Mouse (Mus musculus): ENCODE measurements around the gene Naaladl2.

Naaladl2 gene

DNA sequence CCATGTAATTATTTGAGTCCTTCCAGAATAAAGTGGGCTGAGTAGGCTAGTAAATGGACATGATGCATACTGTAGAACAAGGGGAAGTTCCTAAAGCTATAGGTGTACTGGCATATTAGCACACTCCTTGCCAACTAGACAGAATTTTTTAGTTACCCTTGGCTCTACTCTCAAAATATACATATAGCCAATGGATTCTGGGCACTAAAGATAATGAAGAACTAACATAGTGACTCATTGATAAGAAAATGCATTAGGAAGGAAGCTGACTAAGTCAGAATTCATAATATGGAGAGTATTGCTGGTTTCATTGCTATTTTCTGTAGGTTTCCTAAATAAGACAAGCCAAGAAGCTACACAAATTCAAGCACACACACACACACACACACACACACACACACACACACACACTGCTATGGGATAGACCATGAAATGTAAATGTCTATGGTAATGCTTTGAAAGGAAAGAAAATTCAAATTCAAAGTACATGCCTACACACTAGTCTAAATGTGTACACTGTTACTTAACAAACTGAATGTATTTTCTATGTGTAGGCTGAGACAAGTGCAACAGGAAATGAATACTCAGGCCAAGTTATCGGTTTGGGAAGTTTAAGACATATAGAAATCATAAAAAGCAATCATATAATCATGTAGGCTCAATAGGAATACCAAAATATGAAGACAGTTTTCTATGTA, 356.5 kb downstream of the Naaladl2 start:
- no peak for DNase-seq (ENCODE audit: low read depth, low spot score)
- no peaks in the 10 kb centered on the region for H3K36me3 ChIP-seq (ENCODE audit: control insufficient read depth, insufficient read depth, low read length, poor library complexity, severe bottlenecking)
- no peaks in the 10 kb centered on the region for H3K27me3 ChIP-seq (ENCODE audit: control insufficient read depth, insufficient read depth, low read length, poor library complexity, severe bottlenecking)

- H3K36me3 ChIP-seq (ENCODE audit: control insufficient read depth, insufficient read depth, low read length, poor library complexity, severe bottlenecking): no peaks in the 10 kb centered on the region
- DNase-seq (ENCODE audit: low read depth, low spot score): no peak
- H3K27me3 ChIP-seq (ENCODE audit: control insufficient read depth, insufficient read depth, low read length, poor library complexity, severe bottlenecking): no peaks in the 10 kb centered on the region
Observed at GRCm38 (mm10) chr3:24784108-24784507, 360.0 kb downstream of the Naaladl2 start.

DNA sequence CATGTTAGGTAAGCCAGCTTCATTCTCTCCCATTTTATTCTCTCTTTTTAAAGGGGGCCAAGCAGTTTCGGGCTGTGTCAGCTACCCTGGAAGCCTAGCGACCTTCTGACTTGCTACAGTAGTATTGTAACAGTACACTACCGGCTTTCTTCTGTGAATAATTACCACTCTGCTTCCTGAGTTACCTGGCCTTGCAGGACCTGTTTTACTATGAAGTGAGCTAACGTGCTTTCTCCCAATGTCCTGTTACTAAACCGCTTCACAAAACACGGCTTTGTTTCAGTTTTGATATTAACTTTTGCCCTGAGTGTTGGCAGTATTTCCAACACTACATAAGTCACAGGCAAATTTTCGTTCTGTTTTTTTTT, 360.6 kb downstream of the Naaladl2 start:
- DNase-seq (ENCODE audit: low read depth, low spot score): no peak
- H3K27me3 ChIP-seq (ENCODE audit: control insufficient read depth, insufficient read depth, low read length, poor library complexity, severe bottlenecking): no peaks in the 10 kb centered on the region
- no peaks in the 10 kb centered on the region for H3K36me3 ChIP-seq (ENCODE audit: control insufficient read depth, insufficient read depth, low read length, poor library complexity, severe bottlenecking)

DNA sequence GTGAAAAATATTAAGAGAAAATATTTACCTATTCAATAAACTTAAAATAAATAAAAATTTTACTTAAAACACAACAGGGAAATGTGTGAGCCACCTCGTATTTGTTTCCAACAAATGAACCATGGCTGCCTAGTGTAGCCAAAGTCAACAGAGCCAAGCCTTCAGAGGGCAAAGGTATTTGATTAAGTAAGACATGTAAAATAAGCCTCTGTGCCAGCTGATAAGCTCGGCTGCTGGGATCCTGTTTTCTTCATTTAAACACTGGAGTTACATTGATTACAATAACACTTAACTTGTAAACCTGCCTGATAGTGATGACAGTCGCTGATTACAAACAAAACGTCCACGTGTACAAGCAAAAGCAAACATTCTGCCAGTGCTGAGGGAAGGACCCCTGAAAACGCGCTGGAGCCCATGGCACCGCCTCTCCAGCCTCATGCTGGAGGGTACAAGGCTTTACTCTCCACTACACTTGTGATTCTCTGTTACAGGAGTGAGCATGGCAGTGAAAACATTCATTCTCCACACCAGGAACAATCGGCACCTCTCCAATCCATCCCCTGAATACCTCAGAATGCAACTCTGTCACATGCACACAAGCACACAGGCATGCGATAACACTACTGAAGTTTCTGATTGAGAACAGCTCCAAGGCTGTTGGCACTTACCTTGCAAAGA, 361.1 kb downstream of the Naaladl2 start:
- Histone ChIP-seq H3K36me3 (ENCODE audit: control insufficient read depth, insufficient read depth, low read length, poor library complexity, severe bottlenecking) (no peaks in the 10 kb centered on the region), H3K27me3 (ENCODE audit: control insufficient read depth, insufficient read depth, low read length, poor library complexity, severe bottlenecking) (no peaks in the 10 kb centered on the region)
- no peak for DNase-seq (ENCODE audit: low read depth, low spot score)

GRCm38 (mm10) chr3:24781687-24782086, 362.4 kb downstream of the Naaladl2 start:
- Histone ChIP-seq H3K27me3 (ENCODE audit: control insufficient read depth, insufficient read depth, low read length, poor library complexity, severe bottlenecking) (no peaks in the 10 kb centered on the region), H3K36me3 (ENCODE audit: control insufficient read depth, insufficient read depth, low read length, poor library complexity, severe bottlenecking) (no peaks in the 10 kb centered on the region)
- no peak for DNase-seq (ENCODE audit: low read depth, low spot score)

DNA sequence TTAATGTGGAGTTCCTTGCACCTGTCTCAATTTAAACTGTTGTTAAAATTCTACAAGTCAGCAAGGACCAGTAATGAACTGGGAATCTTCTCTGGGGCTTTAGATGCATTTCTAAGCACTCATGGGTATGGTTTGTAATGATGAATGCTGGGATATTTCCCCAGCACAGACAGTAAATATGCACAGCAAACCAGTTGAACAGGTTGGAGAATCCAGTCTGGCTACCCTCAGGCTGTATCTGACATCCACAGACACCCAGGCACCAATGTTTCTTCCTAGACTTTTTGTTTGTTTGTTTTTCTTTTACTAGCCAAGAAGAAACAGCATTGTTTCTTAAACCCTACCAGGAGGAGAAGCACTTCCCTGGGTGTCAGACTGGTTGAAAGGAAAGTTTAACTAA, 365.6 kb downstream of the Naaladl2 start:
- DNase-seq (ENCODE audit: low read depth, low spot score): no peak
- Histone ChIP-seq H3K27me3 (ENCODE audit: control insufficient read depth, insufficient read depth, low read length, poor library complexity, severe bottlenecking) (no peaks in the 10 kb centered on the region), H3K36me3 (ENCODE audit: control insufficient read depth, insufficient read depth, low read length, poor library complexity, severe bottlenecking) (no peaks in the 10 kb centered on the region)

DNA sequence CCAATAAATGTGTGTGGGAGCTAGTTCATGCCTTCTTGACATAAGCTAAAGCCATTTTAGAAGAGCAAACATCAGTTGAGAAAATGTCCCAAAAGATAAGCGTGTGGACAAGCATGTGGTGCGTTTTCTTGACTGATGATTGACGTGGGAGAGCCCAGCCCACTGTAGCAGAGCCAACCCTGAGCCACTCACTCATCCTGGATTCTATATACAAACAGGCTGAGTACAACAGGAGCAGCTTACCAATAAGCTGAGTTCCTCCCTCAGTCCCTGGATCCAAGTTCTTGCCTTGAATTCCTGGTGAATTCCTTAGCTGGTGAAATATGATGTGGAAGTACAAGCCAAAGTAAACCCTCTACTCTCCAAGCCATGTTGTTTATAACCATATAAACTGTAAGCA, 395.0 kb downstream of the Naaladl2 start:
- Histone ChIP-seq H3K36me3 (ENCODE audit: control insufficient read depth, insufficient read depth, low read length, poor library complexity, severe bottlenecking) (no peaks in the 10 kb centered on the region), H3K27me3 (ENCODE audit: control insufficient read depth, insufficient read depth, low read length, poor library complexity, severe bottlenecking) (no peaks in the 10 kb centered on the region)
- no peak for DNase-seq (ENCODE audit: low read depth, low spot score)

DNA sequence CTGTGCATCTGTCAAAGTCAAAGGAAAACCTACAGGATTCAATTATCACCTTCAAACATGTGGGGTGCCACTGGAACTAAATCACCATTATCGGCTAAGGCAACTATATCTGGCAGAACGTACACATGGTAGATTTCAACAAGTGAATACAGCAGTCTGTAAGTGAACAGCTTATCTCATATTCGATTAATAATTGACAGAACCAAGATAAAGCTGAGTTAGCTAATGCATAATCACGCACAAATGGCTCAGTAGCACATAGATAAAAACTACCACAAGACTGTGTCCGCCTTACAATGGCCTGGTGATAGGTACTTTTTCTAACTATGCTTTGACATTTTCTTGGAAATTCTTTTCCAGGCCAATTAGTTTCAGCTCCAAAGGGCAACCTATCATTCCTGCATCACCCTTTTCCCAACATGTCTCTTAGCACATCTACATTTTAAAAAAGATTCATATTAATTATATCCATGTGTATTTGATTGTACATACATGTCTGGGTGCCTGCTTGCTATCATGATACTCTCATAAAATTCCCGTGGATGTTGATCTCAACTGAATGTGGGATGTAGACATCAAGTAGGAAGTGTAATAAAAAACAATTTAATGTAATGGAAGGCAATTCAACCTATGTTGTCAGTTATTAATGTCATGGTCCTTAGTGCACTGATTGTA, 396.7 kb downstream of the Naaladl2 start:
- Histone ChIP-seq H3K36me3 (ENCODE audit: control insufficient read depth, insufficient read depth, low read length, poor library complexity, severe bottlenecking) (no peaks in the 10 kb centered on the region), H3K27me3 (ENCODE audit: control insufficient read depth, insufficient read depth, low read length, poor library complexity, severe bottlenecking) (no peaks in the 10 kb centered on the region)
- DNase-seq (ENCODE audit: low read depth, low spot score): no peak

GRCm38 (mm10) chr3:24743946-24744345, 400.1 kb downstream of the Naaladl2 start:
- no peaks in the 10 kb centered on the region for H3K36me3 ChIP-seq (ENCODE audit: control insufficient read depth, insufficient read depth, low read length, poor library complexity, severe bottlenecking)
- DNase-seq (ENCODE audit: low read depth, low spot score): no peak
- no peaks in the 10 kb centered on the region for H3K27me3 ChIP-seq (ENCODE audit: control insufficient read depth, insufficient read depth, low read length, poor library complexity, severe bottlenecking)

DNA sequence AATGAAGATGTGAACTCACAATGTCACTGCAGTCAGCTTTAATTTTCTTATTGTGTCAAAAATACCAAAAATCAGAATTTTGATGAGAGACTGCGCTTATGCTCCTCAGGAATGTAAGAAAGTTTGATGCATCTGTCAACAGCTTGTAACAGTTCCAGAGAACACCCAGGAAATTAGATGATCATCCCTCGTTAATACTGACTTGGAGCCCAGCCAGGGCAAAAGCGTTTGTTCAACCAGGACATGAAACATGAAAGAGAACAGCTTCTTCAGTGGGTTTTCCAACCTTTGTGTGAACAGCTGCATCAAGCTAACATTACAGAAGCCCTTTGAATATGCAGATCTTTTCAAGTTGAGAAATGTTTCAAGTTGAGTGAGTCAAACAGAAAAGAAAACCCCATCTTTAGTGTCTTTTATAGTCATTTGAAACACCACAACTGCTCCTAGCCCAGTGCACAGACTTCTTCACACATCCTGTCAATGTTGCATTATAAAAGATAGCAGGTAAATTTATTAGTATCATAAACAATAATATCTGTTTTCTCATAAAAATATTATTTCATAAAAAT, 424.8 kb downstream of the Naaladl2 start:
- no peaks in the 10 kb centered on the region for H3K36me3 ChIP-seq (ENCODE audit: control insufficient read depth, insufficient read depth, low read length, poor library complexity, severe bottlenecking)
- DNase-seq (ENCODE audit: low read depth, low spot score): no peak
- H3K27me3 ChIP-seq (ENCODE audit: control insufficient read depth, insufficient read depth, low read length, poor library complexity, severe bottlenecking): no peaks in the 10 kb centered on the region

- Histone ChIP-seq H3K27me3 (ENCODE audit: control insufficient read depth, insufficient read depth, low read length, poor library complexity, severe bottlenecking) (no peaks in the 10 kb centered on the region), H3K36me3 (ENCODE audit: control insufficient read depth, insufficient read depth, low read length, poor library complexity, severe bottlenecking) (no peaks in the 10 kb centered on the region)
- no peak for DNase-seq (ENCODE audit: low read depth, low spot score)
Observed at GRCm38 (mm10) chr3:24714770-24715169, 429.3 kb downstream of the Naaladl2 start.

DNA sequence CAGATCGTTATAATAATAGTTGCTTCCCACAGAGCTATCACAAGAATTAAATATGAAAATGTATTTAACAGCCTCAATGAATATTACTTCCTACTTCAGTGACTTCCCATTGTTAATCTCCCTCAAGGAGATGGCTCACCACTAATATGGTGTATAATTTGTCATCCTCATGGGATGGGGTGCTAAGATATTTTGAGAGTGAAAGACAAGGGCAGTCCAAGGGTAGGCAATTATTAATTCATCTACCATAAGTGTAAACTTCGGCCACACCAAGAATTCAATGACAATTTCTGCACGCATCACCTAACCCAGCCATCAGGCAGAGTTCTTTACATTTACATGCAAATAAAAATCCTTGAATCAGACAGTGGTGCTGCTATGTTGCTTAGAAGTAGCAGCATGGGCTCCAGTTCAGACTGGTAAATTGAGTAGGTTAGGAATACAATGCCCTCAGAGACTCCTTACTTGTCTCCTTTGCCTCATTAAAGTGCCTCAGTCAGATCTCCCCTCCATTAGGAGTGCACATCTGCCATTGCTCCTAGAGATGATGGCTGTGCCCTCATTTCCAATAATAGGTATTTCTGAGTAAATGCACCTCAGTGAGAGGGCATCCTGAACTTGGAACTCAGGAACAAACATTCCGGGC, 438.2 kb downstream of the Naaladl2 start:
- H3K27me3 ChIP-seq (ENCODE audit: control insufficient read depth, insufficient read depth, low read length, poor library complexity, severe bottlenecking): no peaks in the 10 kb centered on the region
- no peak for DNase-seq (ENCODE audit: low read depth, low spot score)
- H3K36me3 ChIP-seq (ENCODE audit: control insufficient read depth, insufficient read depth, low read length, poor library complexity, severe bottlenecking): no peaks in the 10 kb centered on the region

GRCm38 (mm10) chr3:24690162-24690915, 453.7 kb downstream of the Naaladl2 start:
- no peaks in the 10 kb centered on the region for H3K27me3 ChIP-seq (ENCODE audit: control insufficient read depth, insufficient read depth, low read length, poor library complexity, severe bottlenecking)
- no peak for DNase-seq (ENCODE audit: low read depth, low spot score)
- H3K36me3 ChIP-seq (ENCODE audit: control insufficient read depth, insufficient read depth, low read length, poor library complexity, severe bottlenecking): no peaks in the 10 kb centered on the region

- no peaks in the 10 kb centered on the region for H3K27me3 ChIP-seq (ENCODE audit: control insufficient read depth, insufficient read depth, low read length, poor library complexity, severe bottlenecking)
- H3K36me3 ChIP-seq (ENCODE audit: control insufficient read depth, insufficient read depth, low read length, poor library complexity, severe bottlenecking): no peaks in the 10 kb centered on the region
- DNase-seq (ENCODE audit: low read depth, low spot score): no peak
Observed at GRCm38 (mm10) chr3:24670500-24670899, 473.6 kb downstream of the Naaladl2 start.
